Mouse (Mus musculus) intestine, embryonic 14.5 days (tissue): Measurements from ENCODE around the gene Sarm1. TPM values are rescaled to one million over a fixed set of nuclear protein-coding genes. Genes with fewer than 3 reads are reported as not detected.

Source experiments
- ATAC-seq: fragments of 200-750 bp; cut with Nextera tagmentation; replicated peaks from 2 replicates; pipeline ENCODE4 v1.8.0; 2017; ENCODE audit warnings: low read depth, moderate number of reproducible peaks, moderate TSS enrichment, moderate library complexity; ENCODE audit not compliant: low FRiP score, low TSS enrichment
- DNase-seq: peaks from one replicate; pipeline ENCODE4 v3.0.0-alpha.2; 2018; ENCODE audit warnings: low spot score
- H3K27ac ChIP-seq: fragments of 300-500 bp; sonication (generic); 2 replicates; pipeline ENCODE4 v1.5.1; 2014; ENCODE audit warnings: low read depth, mild to moderate bottlenecking, control low read depth
- H3K27me3 ChIP-seq: fragments of 300-500 bp; sonication (generic); replicated peaks from 2 replicates; pipeline ENCODE4 v1.6.1; 2014; ENCODE audit warnings: low read length, control low read depth; ENCODE audit not compliant: control insufficient read depth, insufficient read depth
- H3K36me3 ChIP-seq: fragments of 300-500 bp; sonication (generic); 2 replicates; pipeline ENCODE4 v1.6.1; 2014; ENCODE audit warnings: low read length, control low read depth; ENCODE audit not compliant: control insufficient read depth, insufficient read depth
- H3K4me1 ChIP-seq: fragments of 300-500 bp; sonication (generic); replicated peaks from 2 replicates; pipeline ENCODE4 v1.6.1; 2014; ENCODE audit warnings: low read length, control low read depth, mixed read lengths; ENCODE audit not compliant: control insufficient read depth, insufficient read depth
- H3K4me2 ChIP-seq: fragments of 300-500 bp; sonication (generic); 2 replicates; pipeline ENCODE4 v1.6.1; 2014; ENCODE audit warnings: low read length
- H3K4me3 ChIP-seq: fragments of 300-500 bp; sonication (generic); 2 replicates; pipeline ENCODE4 v1.5.1; 2014; ENCODE audit warnings: low read depth, low read length, control low read depth, mixed read lengths
- H3K9ac ChIP-seq: fragments of 300-500 bp; sonication (generic); 2 replicates; pipeline ENCODE4 v1.6.1; 2014; ENCODE audit warnings: mild to moderate bottlenecking, low read length
- H3K9me3 ChIP-seq: fragments of 300-500 bp; sonication (generic); 2 replicates; pipeline ENCODE4 v1.6.1; 2016; ENCODE audit warnings: low read length, control low read depth; ENCODE audit not compliant: control insufficient read depth
- WGBS: fragments of 180-500 bp; shearing (Covaris S2); extraction: QIAGEN DNeasy Blood & Tissue Kit; methylation state at CpG from one replicate; pipeline ENCODE4 v1.1.7; 2014; 5-methylcytosine and 5-hydroxymethylcytosine counted together
- polyA plus RNA-seq: library from polyadenylated mRNA; unstranded; fragments of >200 nt; fragmentation: Nextera tagmentation; extraction: Ambion mirVana; gene quantifications from 2 replicates; pipeline ENCODE4 v1.2.1, GENCODE M21; 2014

Gene Sarm1
- polyA plus RNA-seq, 1 experiment from 2014 or later: 4.2 TPM

- Histone ChIP-seq H3K36me3 (0 out of 2 replicates have a peak, but pooled peaks cover 2% of the 10 kb centered on the region), H3K4me3 (no peak overlapping the region), H3K27me3 (no peaks in the 10 kb centered on the region), H3K27ac (no peak overlapping the region), H3K9ac (no peak overlapping the region), H3K4me1 (peaks cover 3% of the 10 kb centered on the region; the same call in 1 of the 2 replicates), H3K4me2 (no peak overlapping the region), H3K9me3 (no peaks in the 10 kb centered on the region)
- no peak for DNase-seq
- no peak for ATAC-seq
- 88% methylated on average over 10 of the region's 10 CpGs for WGBS
These were observed 26.0 kb downstream of the Sarm1 start for GRCm38 (mm10) chr11:78471326-78472103.

DNA sequence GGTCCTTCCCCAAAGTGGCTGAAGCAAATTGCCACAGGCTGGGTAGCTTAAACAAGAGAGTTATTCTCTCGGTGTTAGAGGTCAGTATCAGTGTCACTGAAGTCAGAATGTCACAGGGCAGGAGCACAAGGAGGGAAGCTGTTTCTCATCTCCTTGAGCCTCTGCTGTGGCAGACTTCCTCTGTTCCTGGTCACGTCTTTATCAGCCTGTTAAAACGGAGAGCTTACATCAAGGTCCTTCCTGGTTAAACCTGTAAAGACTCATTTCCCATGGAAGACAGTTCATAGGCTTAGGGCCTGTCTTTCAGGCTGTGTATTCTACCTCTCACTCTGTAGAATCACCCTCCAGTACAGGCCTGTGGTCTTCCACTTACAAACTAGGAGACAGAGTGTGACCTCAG lies 29.6 kb downstream of the Sarm1 start:
- H3K9ac ChIP-seq: no peak overlapping the region
- H3K4me3 ChIP-seq: no peak overlapping the region
- no peaks in the 10 kb centered on the region for H3K9me3 ChIP-seq
- H3K36me3 ChIP-seq: 0 out of 2 replicates have a peak, but pooled peaks cover 2% of the 10 kb centered on the region
- no peak overlapping the region for H3K4me2 ChIP-seq
- H3K4me1 ChIP-seq: peaks cover 15% of the 10 kb centered on the region; the same call in 1 of the 2 replicates
- no peak overlapping the region for H3K27ac ChIP-seq
- DNase-seq: no peak
- H3K27me3 ChIP-seq: no peaks in the 10 kb centered on the region
- ATAC-seq: no peak
- WGBS: 49% methylated on average over 3 of the region's 3 CpGs

GRCm38 (mm10) chr11:78467515-78467914 lies 30.0 kb downstream of the Sarm1 start:
- Histone ChIP-seq H3K36me3 (0 out of 2 replicates have a peak, but pooled peaks cover 2% of the 10 kb centered on the region), H3K9me3 (no peaks in the 10 kb centered on the region), H3K27me3 (no peaks in the 10 kb centered on the region), H3K4me1 (peaks cover 15% of the 10 kb centered on the region; the same call in 1 of the 2 replicates), H3K4me3 (no peak overlapping the region), H3K27ac (no peak overlapping the region), H3K4me2 (no peak overlapping the region), H3K9ac (no peak overlapping the region)
- ATAC-seq (no peak), DNase-seq (no peak)
- 83% methylated on average over 7 of the region's 7 CpGs for WGBS

GRCm38 (mm10) chr11:78466242-78466912 lies 31.2 kb downstream of the Sarm1 start:
- Histone ChIP-seq H3K4me1 (peaks cover 15% of the 10 kb centered on the region; the same call in 1 of the 2 replicates), H3K4me3 (peak overlapping the region; percentile 87), H3K27ac (peak overlapping the region; percentile 91), H3K36me3 (0 out of 2 replicates have a peak, but pooled peaks cover 1% of the 10 kb centered on the region), H3K27me3 (no peaks in the 10 kb centered on the region), H3K4me2 (peak overlapping the region; percentile 78), H3K9ac (peak overlapping the region; percentile 79), H3K9me3 (0 out of 2 replicates have a peak, but pooled peaks cover 3% of the 10 kb centered on the region)
- 70% methylated on average over 23 of the region's 23 CpGs for WGBS
- no peak for DNase-seq
- peak; percentile 36 for ATAC-seq

GRCm38 (mm10) chr11:78465568-78466180 lies 31.9 kb downstream of the Sarm1 start, which contains the start of gene Slc46a1:
Gene Slc46a1 (plus strand): TSS chr11:78465697.
- under 1% methylated on average over 41 of the region's 41 CpGs for WGBS
- Histone ChIP-seq H3K9me3 (0 out of 2 replicates have a peak, but pooled peaks cover 3% of the 10 kb centered on the region), H3K9ac (peak within 1 kb of the TSS; percentile 79), H3K4me2 (peak within 1 kb of the TSS; percentile 78), H3K27me3 (no peaks in the 10 kb centered on the region), H3K4me3 (peak within 1 kb of the TSS; percentile 87), H3K4me1 (peaks cover 15% of the 10 kb centered on the region; the same call in 1 of the 2 replicates), H3K27ac (peak within 1 kb of the TSS; percentile 91), H3K36me3 (no peaks in the 10 kb centered on the region)
- ATAC-seq (peak; percentile 94), DNase-seq (peak; percentile 92)

DNA sequence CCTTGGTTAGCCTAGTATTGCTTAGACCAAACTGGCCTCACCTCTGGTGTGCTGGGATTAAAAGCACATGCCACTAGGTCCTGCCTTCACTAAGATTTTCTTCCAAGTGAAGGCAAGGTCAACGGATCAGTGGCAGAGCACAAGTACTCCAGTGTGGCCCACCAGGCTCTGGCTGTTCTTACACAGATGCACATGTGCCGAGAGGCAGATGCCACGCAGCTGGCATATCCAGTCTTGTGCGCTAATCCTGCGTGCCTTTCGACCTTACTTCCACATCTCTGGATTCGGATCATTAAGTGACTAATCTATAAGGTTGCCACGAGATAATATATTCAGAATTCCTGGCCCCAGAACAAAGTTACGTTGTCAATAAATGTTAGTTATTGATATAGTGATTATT lies 32.4 kb downstream of the Sarm1 start:
- DNase-seq (no peak), ATAC-seq (no peak)
- peak overlapping the region; percentile 91; the same call in 1 of the 2 replicates for H3K27ac ChIP-seq

DNA sequence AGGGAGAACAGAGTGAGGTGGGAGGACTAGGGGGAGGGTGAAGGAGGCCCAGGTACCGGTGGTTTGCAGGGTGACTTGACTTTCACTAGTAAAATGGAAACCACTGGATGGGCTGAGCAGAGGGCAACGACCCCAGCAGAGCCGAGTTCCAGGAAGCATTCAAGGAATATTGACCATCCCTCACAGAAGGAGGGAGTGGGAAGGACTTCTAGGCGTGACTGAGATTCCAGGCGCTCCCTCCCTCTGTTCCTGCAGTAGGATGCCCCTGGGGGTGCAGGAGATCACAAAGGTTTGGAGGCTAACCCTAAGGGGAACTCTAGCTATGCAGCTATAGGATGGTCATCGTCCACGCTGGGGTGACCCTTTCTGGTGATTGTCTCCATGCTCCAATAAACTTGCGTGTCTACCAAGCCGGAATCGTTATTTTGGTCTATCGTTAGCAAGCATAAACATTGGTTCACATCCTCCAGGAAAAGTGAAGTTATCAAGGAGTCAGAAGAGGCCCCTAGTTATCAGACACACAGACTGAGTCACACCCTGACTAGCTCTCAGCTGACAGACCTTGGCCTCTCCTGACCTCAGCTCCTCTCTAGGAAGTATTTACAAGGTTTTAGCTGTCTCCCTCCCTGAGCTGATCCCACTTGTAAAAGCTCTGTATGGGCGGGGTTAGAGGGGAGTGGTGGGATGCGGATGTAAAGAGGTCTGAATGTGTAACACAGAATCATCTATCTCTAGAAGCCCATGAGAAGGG lies 34.1 kb downstream of the Sarm1 start:
- WGBS: 44% methylated on average over 13 of the region's 13 CpGs
- no peaks in the 10 kb centered on the region for H3K36me3 ChIP-seq
- H3K27me3 ChIP-seq: no peaks in the 10 kb centered on the region
- DNase-seq: peak; percentile 65
- no peak overlapping the region for H3K9ac ChIP-seq
- H3K4me2 ChIP-seq: no peak overlapping the region
- no peak for ATAC-seq
- H3K4me1 ChIP-seq: peaks cover 15% of the 10 kb centered on the region; the same call in 1 of the 2 replicates
- H3K9me3 ChIP-seq: 0 out of 2 replicates have a peak, but pooled peaks cover 3% of the 10 kb centered on the region
- H3K4me3 ChIP-seq: no peak overlapping the region
- H3K27ac ChIP-seq: no peak overlapping the region

More for the DNA sequence above, 32.4 kb downstream of the Sarm1 start:
- Histone ChIP-seq H3K4me3 (peak overlapping the region; percentile 87), H3K9ac (peak overlapping the region; percentile 79), H3K4me2 (peak overlapping the region; percentile 78), H3K9me3 (0 out of 2 replicates have a peak, but pooled peaks cover 3% of the 10 kb centered on the region), H3K4me1 (peaks cover 15% of the 10 kb centered on the region; the same call in 1 of the 2 replicates), H3K27me3 (no peaks in the 10 kb centered on the region), H3K36me3 (no peaks in the 10 kb centered on the region)
- WGBS: 37% methylated on average over 9 of the region's 9 CpGs
